Mouse (Mus musculus) stomach, postnatal 0 days (tissue): ENCODE results near the gene Snx13.

ENCODE experiments used
- CTCF ChIP-seq: IDR thresholded peaks from 2 replicates; pipeline ENCODE4 v1.5.1; 2016; ENCODE audit warnings: antibody characterized with exemption, low read depth, mild to moderate bottlenecking, moderate library complexity
- EP300 ChIP-seq: optimal IDR thresholded peaks from 2 replicates; pipeline ENCODE3; 2016; ENCODE audit warnings: antibody characterized with exemption

DNA sequence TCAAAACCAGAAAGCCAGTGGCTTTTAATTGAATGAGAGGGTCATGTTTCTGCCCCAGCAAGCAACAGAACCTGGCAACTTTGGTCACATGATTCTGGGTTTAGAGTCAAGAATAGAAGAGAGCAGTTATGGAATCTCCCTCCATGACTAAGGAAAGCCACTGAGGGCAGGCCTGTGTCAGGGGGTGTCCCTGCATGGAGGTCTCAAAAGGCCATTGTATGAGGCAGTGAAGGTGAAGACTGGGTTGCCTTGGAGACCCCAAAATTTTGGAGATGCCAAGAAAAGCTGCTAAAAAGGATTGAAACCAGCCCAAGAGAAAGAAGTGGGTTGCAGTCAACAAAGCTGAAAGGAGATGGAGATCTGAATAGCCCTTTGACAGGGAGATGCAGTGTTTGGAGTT is 41.2 kb upstream of the Snx13 start:
- TF ChIP-seq CTCF (no peak), EP300 (no peak)
